8 mouse cellular contexts compared by ENCODE assay signal in genomic region chr16:13902397-13902831, GRCm38 (mm10). TPM values are rescaled to one million over a fixed set of nuclear protein-coding genes. Genes with fewer than 3 reads are reported as not detected.
A peak's percentile ranks its signal among the peaks of the same experiment; 100 is the strongest.
DNase-seq lines count a peak whose midpoint lies in the region; ATAC-seq and TF ChIP-seq lines count a peak whose summit lies in the region.

No protein-coding gene starts in this region.

- H3K4me3 ChIP-seq in heart, embryonic 11.5 days (ENCODE audit: low read depth, low read length) = peak overlapping the region; percentile 83
- H3K4me3 ChIP-seq in E14TG2a.4 (replicated peaks; ENCODE audit: low read length) = peak overlapping the region; percentile 99
- H3K4me3 ChIP-seq in limb, embryonic 12.5 days (replicated peaks) = peak overlapping the region; percentile 89
- H3K4me3 ChIP-seq in neural tube, embryonic 13.5 days = peak overlapping the region; percentile 92

- intact Hi-C loops in heart, postnatal 25 days (cut with DNase I) = loop anchor here (5.0 to 10.0 kb wide), 5 partner anchors 222 to 412 kb away; partner anchors contain the start of genes 3110001I22Rik, Bfar, Fopnl and Marf1

- H3K9ac ChIP-seq in heart, embryonic 11.5 days (ENCODE audit: low read depth, low read length) = peak overlapping the region; percentile 87
- H3K9ac ChIP-seq in limb, embryonic 12.5 days (replicated peaks) = peak overlapping the region; percentile 84
- peak overlapping the region; percentile 94 for H3K9ac ChIP-seq in neural tube, embryonic 13.5 days

- no peak for DNase-seq in heart, postnatal 25 days (ENCODE audit: low spot score)
- no peak for DNase-seq in cerebellum, postnatal 36 days
- DNase-seq in retina, postnatal 1 day = no peak

- H3K9me3 ChIP-seq in heart, embryonic 11.5 days (replicated peaks; ENCODE audit: control insufficient read depth, low read length) = no peaks in the 10 kb centered on the region
- H3K9me3 ChIP-seq in E14TG2a.4 (ENCODE audit: low read length) = no peaks in the 10 kb centered on the region
- no peaks in the 10 kb centered on the region for H3K9me3 ChIP-seq in limb, embryonic 12.5 days
- no peaks in the 10 kb centered on the region for H3K9me3 ChIP-seq in neural tube, embryonic 13.5 days

- H3K27me3 ChIP-seq in heart, embryonic 11.5 days (ENCODE audit: control insufficient read depth, insufficient read depth, low read length) = no peaks in the 10 kb centered on the region
- no peaks in the 10 kb centered on the region for H3K27me3 ChIP-seq in E14TG2a.4 (ENCODE audit: insufficient read depth, low read length)
- no peaks in the 10 kb centered on the region for H3K27me3 ChIP-seq in limb, embryonic 12.5 days
- H3K27me3 ChIP-seq in neural tube, embryonic 13.5 days = no peaks in the 10 kb centered on the region

- H3K36me3 ChIP-seq in heart, embryonic 11.5 days (ENCODE audit: control insufficient read depth, insufficient read depth, low read length) = no peaks in the 10 kb centered on the region
- H3K36me3 ChIP-seq in E14TG2a.4 (ENCODE audit: insufficient read depth, low read length) = peaks cover 8% of the 10 kb centered on the region
- no peaks in the 10 kb centered on the region for H3K36me3 ChIP-seq in limb, embryonic 12.5 days
- no peaks in the 10 kb centered on the region for H3K36me3 ChIP-seq in neural tube, embryonic 13.5 days

- H3K27ac ChIP-seq in heart, embryonic 11.5 days (ENCODE audit: low read depth, low read length) = peak overlapping the region; percentile 66
- H3K27ac ChIP-seq in limb, embryonic 12.5 days = peak overlapping the region; percentile 84
- peak overlapping the region; percentile 92 for H3K27ac ChIP-seq in neural tube, embryonic 13.5 days (replicated peaks)

- under 1% methylated on average over 30 of the region's 30 CpGs for WGBS in heart, embryonic 11.5 days (ENCODE audit: insufficient replicate concordance)
- WGBS in limb, embryonic 12.5 days = under 1% methylated on average over 22 of the region's 30 CpGs
- WGBS in neural tube, embryonic 13.5 days = under 1% methylated on average over 30 of the region's 30 CpGs

- peak overlapping the region; percentile 71 for H3K4me2 ChIP-seq in heart, embryonic 11.5 days
- peak overlapping the region; percentile 74 for H3K4me2 ChIP-seq in limb, embryonic 12.5 days
- peak overlapping the region; percentile 82 for H3K4me2 ChIP-seq in neural tube, embryonic 13.5 days

- peaks cover 10% of the 10 kb centered on the region for H3K4me1 ChIP-seq in heart, embryonic 11.5 days (ENCODE audit: control insufficient read depth, insufficient read depth, low read length)
- peaks cover 27% of the 10 kb centered on the region for H3K4me1 ChIP-seq in E14TG2a.4 (replicated peaks; ENCODE audit: low read depth, low read length)
- H3K4me1 ChIP-seq in limb, embryonic 12.5 days (replicated peaks) = peaks cover 10% of the 10 kb centered on the region
- peaks cover 19% of the 10 kb centered on the region for H3K4me1 ChIP-seq in neural tube, embryonic 13.5 days (replicated peaks)

- no peak for TF ChIP-seq CTCF in E14TG2a.4 (conservative IDR thresholded peaks at IDR 0.05; ENCODE audit: low read length)

- no peak; the same call in 1 of the 2 replicates for ATAC-seq in heart, embryonic 11.5 days (replicated peaks; ENCODE audit: insufficient number of reproducible peaks, low FRiP score, low TSS enrichment)
- peak; percentile 20 for ATAC-seq in erythroblast, adult 5-6 weeks (replicated peaks; ENCODE audit: low FRiP score, poor library complexity, severe bottlenecking)
- ATAC-seq in limb, embryonic 12.5 days (ENCODE audit: insufficient number of reproducible peaks, insufficient read depth, low FRiP score, low TSS enrichment, low read depth) = no peak; the same call in 1 of the 2 replicates
- peak; percentile 73; the same call in 1 of the 2 replicates for ATAC-seq in neural tube, embryonic 13.5 days (ENCODE audit: low read depth)

RNA-seq across cellular contexts. Expression of gene Pdxdc1, which starts 0.5 kb away (rescaled TPM):
- 64.6 and 74.2 TPM in 2 replicates for polyA plus RNA-seq in heart, embryonic 11.5 days (2014; fragmentation: Nextera tagmentation; extraction: Ambion mirVana)
- 10 to 100 TPM; 73.2 to 75.2 TPM for total RNA-seq in heart, postnatal 25 days (2021)
- total RNA-seq in erythroblast, adult 5-6 weeks (2015; ENCODE audit: low replicate concordance) = 11.7 and 13.8 TPM in 2 replicates
- total RNA-seq in erythroblast, adult 5-6 weeks (2017; ENCODE audit: low replicate concordance) = 20.0 and 21.2 TPM in 2 replicates
- 97.9 and 100 TPM in 2 replicates for polyA plus RNA-seq in limb, embryonic 12.5 days (2016; fragmentation: Nextera tagmentation; extraction: Ambion mirVana)
- polyA plus RNA-seq in neural tube, embryonic 13.5 days (2015; fragmentation: Nextera tagmentation; extraction: Ambion mirVana) = 66.0 and 78.6 TPM in 2 replicates

RNA-seq across cellular contexts. Expression of gene Mpv17l, which starts 0.5 kb away (rescaled TPM):
- polyA plus RNA-seq in heart, embryonic 11.5 days (2014; fragmentation: Nextera tagmentation; extraction: Ambion mirVana) = 1.6 and 2.1 TPM in 2 replicates
- under 1 TPM; 0.45 to 0.81 TPM for total RNA-seq in heart, postnatal 25 days (2021)
- total RNA-seq in erythroblast, adult 5-6 weeks (2015; ENCODE audit: low replicate concordance) = 1.9 and 3.8 TPM in 2 replicates
- total RNA-seq in erythroblast, adult 5-6 weeks (2017; ENCODE audit: low replicate concordance) = 0.56 and 0.60 TPM in 2 replicates
- polyA plus RNA-seq in limb, embryonic 12.5 days (2016; fragmentation: Nextera tagmentation; extraction: Ambion mirVana) = 2.5 and 3.7 TPM in 2 replicates
- polyA plus RNA-seq in neural tube, embryonic 13.5 days (2015; fragmentation: Nextera tagmentation; extraction: Ambion mirVana) = 17.2 and 17.7 TPM in 2 replicates

Comparison
In these comparisons a context has a peak if more than half of its experiments do, and no peak if none do; other contexts are left out.
1. ATAC-seq: peak in erythroblast, adult 5-6 weeks (single experiment) and neural tube, embryonic 13.5 days (single experiment); none in heart, embryonic 11.5 days (single experiment) and limb, embryonic 12.5 days (single experiment).
2. Peak in every context shown above with its lines, with median percentiles within 50 percentile points of each other: H3K27ac ChIP-seq, H3K4me2 ChIP-seq, H3K4me3 ChIP-seq and H3K9ac ChIP-seq.